13 mouse cellular contexts compared by ENCODE assay signal in the genomic region with DNA sequence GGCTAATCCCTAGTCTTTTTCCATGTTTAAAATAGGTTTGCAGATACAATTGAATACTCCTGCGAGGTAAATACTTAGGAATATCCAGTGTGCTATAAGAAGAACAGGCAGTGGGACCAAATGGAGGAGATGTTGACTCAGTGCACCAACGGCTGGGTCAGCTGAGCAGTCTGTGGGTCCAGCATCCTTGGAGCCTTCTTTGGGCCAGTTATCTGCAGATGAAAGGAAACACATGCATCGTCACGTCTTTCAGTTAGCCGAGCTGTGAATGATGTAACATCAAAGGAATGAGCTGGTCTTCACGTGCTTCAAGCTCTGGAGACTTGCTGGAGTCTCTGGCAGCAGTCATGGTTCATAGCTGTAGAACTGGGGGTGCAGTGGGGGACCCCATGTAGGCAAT.
"Had no signal": no experiment of that assay in that cellular context is flagged by ENCODE, and none has a peak within 500 bp of the region (broad histone marks: within the 10 kb centered on the region; RNA-seq: fewer than 3 reads in every experiment).

No protein-coding gene starts in this region.

- H3K4me3 ChIP-seq: limb, embryonic 15.5 days; liver, embryonic 15.5 days; midbrain, embryonic 12.5 days had no signal

- H3K27me3 ChIP-seq: limb, embryonic 15.5 days; liver, embryonic 15.5 days; midbrain, embryonic 12.5 days had no signal

- DNase-seq: kidney, postnatal 36 days; layer of hippocampus, adult 9-11 months; layer of hippocampus, postnatal 36 days; lung, embryonic 14.5 days; lung, postnatal 10 days; lung, postnatal 4 days; right cerebral cortex, adult 18-20 months; right cerebral cortex, postnatal 25 days; thymus, postnatal 36 days had no signal

- H3K9ac ChIP-seq: limb, embryonic 15.5 days; liver, embryonic 15.5 days; lung, embryonic 14.5 days; midbrain, embryonic 12.5 days had no signal

- H3K9me3 ChIP-seq: limb, embryonic 15.5 days; liver, embryonic 15.5 days; midbrain, embryonic 12.5 days had no signal

- H3K36me3 ChIP-seq: limb, embryonic 15.5 days; liver, embryonic 15.5 days; midbrain, embryonic 12.5 days had no signal

- H3K4me2 ChIP-seq: limb, embryonic 15.5 days; liver, embryonic 15.5 days; lung, embryonic 14.5 days; midbrain, embryonic 12.5 days had no signal

- H3K4me1 ChIP-seq: limb, embryonic 15.5 days; midbrain, embryonic 12.5 days had no signal

- H3K27ac ChIP-seq: kidney, postnatal 0 days; limb, embryonic 15.5 days; liver, embryonic 15.5 days; midbrain, embryonic 12.5 days had no signal
